Mouse (Mus musculus): ENCODE measurements around the gene Kirrel3.

GRCm38 (mm10) chr9:34488267-34488666 is 2.6 kb downstream of the Kirrel3 start:
- TF ChIP-seq GATA1 (IDR thresholded peaks at IDR 0.05; ENCODE audit: borderline replicate concordance, low read length) (no peak), FLI1 (IDR thresholded peaks at IDR 0.05; ENCODE audit: low read length) (no peak)

All from megakaryocyte, embryonic 14.5 days (primary cell).